Mouse (Mus musculus) MEL (cell line): Measurements from ENCODE around the gene Grhl1.

ENCODE experiments used
- CTCF ChIP-seq, 3 experiments: IDR thresholded peaks in 2 of 3; conservative IDR thresholded peaks in 1 of 3; 2 replicates each; pipeline ENCODE4 v1.5.1; 2011 to 2012; ENCODE audit warnings: low read length in 3 of 3, low read depth in 2 of 3, mild to moderate bottlenecking in 2 of 3, improper control_type of control experiment in 1 of 3, inconsistent platforms in 1 of 3, mixed read lengths in 1 of 3, moderate library complexity in 1 of 3; ENCODE audit not compliant: control insufficient read depth in 1 of 3, insufficient read depth in 1 of 3, poor library complexity in 1 of 3, severe bottlenecking in 1 of 3
- E2F4 ChIP-seq: IDR thresholded peaks from 2 replicates; pipeline ENCODE4 v1.6.1; 2011; ENCODE audit warnings: low read depth, low read length, improper control_type of control experiment, borderline replicate concordance
- EP300 ChIP-seq, 2 experiments: IDR thresholded peaks; 2 replicates each; pipeline ENCODE4 v1.6.1; 2011; ENCODE audit warnings: improper control_type of control experiment in 2 of 2, low read length in 2 of 2, low read depth in 1 of 2, mild to moderate bottlenecking in 1 of 2
- JUND ChIP-seq: IDR thresholded peaks from 2 replicates; pipeline ENCODE4 v1.6.1; 2011; ENCODE audit warnings: low read depth, mild to moderate bottlenecking, improper control_type of control experiment, low read length
- MAFK ChIP-seq: IDR thresholded peaks from 2 replicates; pipeline ENCODE4 v1.6.1; 2011; ENCODE audit warnings: low read depth, mild to moderate bottlenecking, low read length, improper control_type of control experiment, borderline replicate concordance
- MEF2A ChIP-seq: IDR thresholded peaks from 2 replicates; pipeline ENCODE4 v1.6.1; 2014; ENCODE audit warnings: low read depth, mild to moderate bottlenecking, inconsistent platforms, low read length, improper control_type of control experiment; ENCODE audit not compliant: poor library complexity, insufficient replicate concordance, severe bottlenecking; ENCODE audit errors: extremely low read depth
- MXI1 ChIP-seq: IDR thresholded peaks from 2 replicates; pipeline ENCODE4 v1.6.1; 2011; ENCODE audit warnings: mild to moderate bottlenecking, low read depth, low read length, improper control_type of control experiment
- POLR2A ChIP-seq, 2 experiments: IDR thresholded peaks; 2 replicates each; pipeline ENCODE4 v1.6.1; 2011 to 2012; ENCODE audit warnings: low read length in 2 of 2, mild to moderate bottlenecking in 2 of 2, control low read depth in 1 of 2, improper control_type of control experiment in 1 of 2, low read depth in 1 of 2, moderate library complexity in 1 of 2; ENCODE audit not compliant: control insufficient read depth in 1 of 2, insufficient read depth in 1 of 2, poor library complexity in 1 of 2
- POLR2AphosphoS5 ChIP-seq: IDR thresholded peaks from 2 replicates; pipeline ENCODE4 v1.6.1; 2012; ENCODE audit warnings: low read depth, borderline replicate concordance, mild to moderate bottlenecking, inconsistent platforms, low read length, moderate library complexity, mixed read lengths
- TCF12 ChIP-seq: IDR thresholded peaks from 2 replicates; pipeline ENCODE4 v1.6.1; 2014; ENCODE audit warnings: low read depth, mild to moderate bottlenecking, inconsistent platforms, low read length, improper control_type of control experiment, moderate library complexity
- USF1 ChIP-seq: IDR thresholded peaks from 2 replicates; pipeline ENCODE4 v1.6.1; 2014; ENCODE audit warnings: low read depth, mild to moderate bottlenecking, inconsistent platforms, low read length, improper control_type of control experiment, moderate library complexity

DNA sequence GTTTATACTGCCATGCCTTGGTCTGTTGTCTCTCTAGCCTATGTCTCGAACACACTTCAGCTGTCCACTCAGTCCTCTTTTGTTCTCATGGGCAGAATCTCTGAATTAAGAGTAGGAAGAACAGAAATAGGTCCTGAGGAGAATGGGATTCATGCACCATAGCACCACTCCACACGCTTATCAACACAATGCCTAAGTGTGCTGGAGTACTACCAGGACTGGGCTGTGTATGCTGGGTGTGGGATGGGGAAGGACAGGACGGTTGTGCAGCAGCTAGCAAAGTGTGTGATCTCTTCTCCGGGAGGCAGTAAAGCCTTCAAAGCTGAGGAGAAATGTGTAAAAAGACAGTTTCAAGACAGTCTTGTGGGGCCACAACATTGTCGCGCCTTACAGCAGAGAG lies 23.2 kb upstream of the Grhl1 start:
- TF ChIP-seq CTCF (IDR thresholded peaks at IDR 0.05 in 2 of 3, conservative IDR thresholded peaks at IDR 0.05 in 1 of 3; ENCODE audit: control insufficient read depth in 1 of 3, insufficient read depth in 1 of 3, low read depth in 2 of 3, low read length in 3 of 3, poor library complexity in 1 of 3, severe bottlenecking in 1 of 3) (no peak), MEF2A (no peak), MAFK (no peak), JUND (no peak), USF1 (no peak), EP300 (IDR thresholded peaks at IDR 0.05; ENCODE audit: low read depth in 1 of 2, low read length in 2 of 2) (no peak), TCF12 (no peak), E2F4 (no peak), MXI1 (no peak), POLR2A (IDR thresholded peaks at IDR 0.05; ENCODE audit: control insufficient read depth in 1 of 2, insufficient read depth in 1 of 2, low read depth in 1 of 2, low read length in 2 of 2, poor library complexity in 1 of 2) (no peak), POLR2AphosphoS5 (no peak)
